Mouse (Mus musculus): ENCODE data around the gene Znrf1. TPM values are rescaled to one million over a fixed set of nuclear protein-coding genes. Genes with fewer than 3 reads are reported as not detected.

The Znrf1 gene
- total RNA-seq, 4 experiments from 2014 or later: 67.2 to 71.6 (median 70.7) TPM

- no peak for DNase-seq (ENCODE audit: low spot score in 2 of 2)
Measured at GRCm38 (mm10) chr8:111533503-111533902, 2.4 kb upstream of the Znrf1 start.

GRCm38 (mm10) chr8:111535491-111535890 lies 406 bp upstream of the Znrf1 start:
- no peak for DNase-seq (ENCODE audit: low spot score in 2 of 2)

GRCm38 (mm10) chr8:111536978-111537764 lies 1.3 kb downstream of the Znrf1 start:
- DNase-seq (ENCODE audit: low spot score in 2 of 2): peak in 1 of 2 experiments; percentile 20

- no peak for DNase-seq (ENCODE audit: low spot score in 2 of 2)
Measured at GRCm38 (mm10) chr8:111537765-111538158, 1.9 kb downstream of the Znrf1 start.

GRCm38 (mm10) chr8:111538194-111538593 lies 2.3 kb downstream of the Znrf1 start:
- DNase-seq (ENCODE audit: low spot score in 2 of 2): no peak

DNA sequence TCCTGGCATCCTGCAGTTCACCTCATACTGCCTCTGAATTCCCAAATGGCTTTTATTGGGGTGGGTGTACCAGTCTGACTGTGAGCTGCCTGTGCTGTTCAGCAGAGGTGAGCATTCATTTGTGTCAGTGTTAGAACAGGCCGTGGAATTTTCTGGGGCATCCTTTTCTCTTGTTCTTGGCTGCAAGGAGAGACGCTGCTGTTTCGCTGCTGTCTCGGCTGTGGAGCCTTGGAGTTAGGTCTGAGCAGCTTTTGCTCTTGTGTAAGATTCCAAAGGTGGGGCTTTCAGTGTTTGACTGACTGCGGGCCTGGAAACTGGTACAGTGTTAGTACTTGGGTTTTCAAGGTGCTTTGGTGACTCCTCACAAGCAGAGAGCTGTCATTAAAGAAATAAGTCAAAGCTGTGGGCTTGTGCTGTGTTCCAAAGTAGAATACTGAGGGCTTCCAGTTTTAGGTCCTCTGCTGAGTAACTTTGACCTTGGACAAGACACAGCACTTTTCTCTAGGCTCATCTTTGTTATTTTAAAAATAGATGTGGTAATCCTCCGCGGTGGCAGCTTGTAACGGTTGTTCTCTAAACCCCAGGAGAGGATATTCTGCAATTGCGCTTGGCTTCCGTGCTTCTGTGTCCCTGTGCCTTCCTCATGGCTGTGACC lies 3.7 kb downstream of the Znrf1 start:
- DNase-seq (ENCODE audit: low spot score in 2 of 2): no peak

GRCm38 (mm10) chr8:111543712-111544380 lies 7.9 kb downstream of the Znrf1 start:
- DNase-seq (ENCODE audit: low spot score in 2 of 2): no peak

DNA sequence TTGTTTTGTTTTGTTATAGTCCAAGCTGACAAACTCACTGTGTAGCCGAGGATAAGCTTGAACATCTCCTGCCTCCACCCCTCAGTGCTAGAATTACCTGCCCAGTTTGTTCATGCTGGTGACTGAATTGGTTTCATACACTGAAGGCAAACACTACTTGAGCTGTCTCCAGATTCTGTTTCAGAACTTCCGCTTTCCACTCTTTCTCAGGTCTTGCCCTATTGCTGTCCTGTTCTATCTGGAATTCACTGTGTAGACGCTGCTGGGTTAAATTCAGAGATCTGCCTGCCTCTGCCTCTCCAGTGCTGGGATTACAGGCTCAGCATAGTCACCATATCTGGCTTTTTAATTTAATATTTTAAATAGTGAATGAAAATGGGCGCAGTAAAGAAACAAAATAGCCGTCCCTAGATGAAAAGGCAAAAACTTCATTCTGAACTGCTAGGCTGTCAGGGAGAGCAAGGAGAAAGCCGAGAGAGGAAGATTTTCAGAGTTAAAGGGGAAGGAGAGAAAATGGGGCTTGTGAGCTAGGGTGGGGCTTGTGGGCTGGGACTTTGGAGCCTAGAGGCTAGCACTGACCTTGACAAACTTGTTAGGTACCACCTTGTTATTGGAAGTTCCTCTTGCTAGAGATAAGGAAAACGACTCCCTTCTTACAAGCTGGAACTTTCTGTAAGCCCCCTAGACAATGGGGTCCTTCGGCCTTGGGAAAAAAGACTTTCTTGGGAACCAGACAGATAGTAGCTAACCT lies 9.7 kb downstream of the Znrf1 start:
- no peak for DNase-seq (ENCODE audit: low spot score in 2 of 2)

GRCm38 (mm10) chr8:111547144-111547543 lies 11.2 kb downstream of the Znrf1 start:
- DNase-seq (ENCODE audit: low spot score in 2 of 2): no peak

DNA sequence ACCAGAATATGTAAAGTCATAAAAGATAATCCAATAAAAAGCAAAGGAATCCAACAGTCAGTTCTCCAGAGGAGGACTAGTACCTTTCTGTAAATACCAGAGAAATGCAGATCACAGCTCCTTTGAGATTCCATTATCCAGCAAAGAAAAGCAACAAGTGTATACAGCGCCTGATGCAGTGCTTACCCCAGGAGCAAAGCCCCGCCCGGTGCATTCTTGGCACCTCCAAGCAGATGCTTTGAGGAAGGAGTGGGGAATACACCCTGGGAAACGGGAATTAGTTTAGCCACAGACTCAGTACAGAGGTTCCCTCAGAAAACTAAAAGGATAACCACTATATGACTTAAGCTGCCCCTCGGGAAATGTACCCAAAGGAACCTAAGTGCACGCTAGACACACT lies 12.3 kb downstream of the Znrf1 start:
- DNase-seq (ENCODE audit: low spot score in 2 of 2): no peak

GRCm38 (mm10) chr8:111550002-111550870 lies 14.3 kb downstream of the Znrf1 start:
- no peak for DNase-seq (ENCODE audit: low spot score in 2 of 2)

DNA sequence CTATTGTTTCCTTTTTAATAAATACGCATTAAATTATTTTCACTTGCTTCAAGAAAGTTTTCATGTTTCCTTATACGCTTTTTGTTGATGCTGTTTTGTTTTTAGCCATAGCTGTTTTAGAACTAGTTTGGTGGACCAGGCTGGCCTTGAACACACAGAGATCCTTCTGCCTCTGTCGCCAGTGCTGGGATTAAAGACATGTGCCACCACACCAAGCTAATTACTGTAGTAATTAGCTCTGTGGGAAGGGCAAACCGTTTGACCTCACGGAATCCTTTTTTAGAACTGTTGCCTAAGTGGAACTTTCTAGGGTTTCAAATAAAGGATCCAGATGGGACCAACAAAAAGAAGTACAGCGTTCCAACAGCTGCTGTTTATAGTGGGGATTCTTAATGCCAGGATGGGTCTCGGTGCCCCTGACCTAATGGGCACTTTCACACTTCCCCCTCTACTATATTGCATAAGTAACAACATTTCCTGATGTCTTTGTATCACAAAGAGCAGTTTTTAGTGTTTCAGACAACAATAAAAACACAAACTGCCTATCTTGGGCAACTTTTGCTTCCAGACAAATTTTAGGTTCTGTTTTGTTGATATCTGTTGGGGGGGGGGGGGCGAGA lies 15.7 kb downstream of the Znrf1 start:
- no peak for DNase-seq (ENCODE audit: low spot score in 2 of 2)

GRCm38 (mm10) chr8:111561824-111562223 lies 25.9 kb downstream of the Znrf1 start:
- DNase-seq (ENCODE audit: low spot score in 2 of 2): no peak

DNA sequence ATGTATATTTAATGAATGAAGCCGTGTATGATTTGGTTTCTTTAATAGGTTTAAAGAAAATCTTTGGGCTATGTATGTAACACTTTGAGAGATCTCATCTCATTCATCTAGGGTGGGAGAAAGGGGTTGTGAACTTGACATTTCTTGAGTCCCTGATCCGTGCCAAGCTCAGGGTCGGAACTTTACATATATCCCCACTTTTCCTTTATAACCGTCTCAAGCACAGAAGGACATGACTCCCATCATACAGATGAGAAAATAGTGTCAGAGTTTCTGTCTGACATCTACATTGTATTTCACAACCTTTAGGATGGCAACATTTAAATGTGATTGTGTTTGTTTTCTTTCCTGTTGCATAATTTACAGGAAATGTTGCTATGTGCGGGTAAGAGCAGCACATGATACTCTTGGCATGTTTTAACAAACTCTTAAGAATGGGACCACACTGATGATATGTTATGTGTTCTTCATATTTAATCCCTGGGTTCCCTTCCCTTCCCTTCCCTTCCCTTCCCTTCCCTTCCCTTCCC lies 26.4 kb downstream of the Znrf1 start:
- no peak for DNase-seq (ENCODE audit: low spot score in 2 of 2)

DNA sequence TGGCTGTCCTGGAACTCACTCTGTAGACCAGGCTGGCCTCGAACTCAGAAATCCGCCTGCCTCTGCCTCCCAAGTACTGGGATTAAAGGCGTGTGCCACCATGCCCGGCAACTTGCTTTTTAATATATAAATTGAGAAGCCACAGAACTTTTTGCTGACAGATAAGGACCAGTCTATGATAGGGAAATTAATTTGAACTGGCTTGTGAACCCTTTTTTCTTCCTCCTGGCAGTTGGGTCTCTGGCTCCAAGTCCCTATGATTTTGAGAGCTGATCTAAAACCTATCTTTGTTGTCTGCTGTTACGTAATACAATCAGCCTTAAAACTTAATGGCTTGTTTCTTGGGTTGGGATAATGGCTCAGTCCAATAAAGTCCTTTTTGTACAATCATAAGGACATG lies 27.2 kb downstream of the Znrf1 start:
- DNase-seq (ENCODE audit: low spot score in 2 of 2): no peak

DNA sequence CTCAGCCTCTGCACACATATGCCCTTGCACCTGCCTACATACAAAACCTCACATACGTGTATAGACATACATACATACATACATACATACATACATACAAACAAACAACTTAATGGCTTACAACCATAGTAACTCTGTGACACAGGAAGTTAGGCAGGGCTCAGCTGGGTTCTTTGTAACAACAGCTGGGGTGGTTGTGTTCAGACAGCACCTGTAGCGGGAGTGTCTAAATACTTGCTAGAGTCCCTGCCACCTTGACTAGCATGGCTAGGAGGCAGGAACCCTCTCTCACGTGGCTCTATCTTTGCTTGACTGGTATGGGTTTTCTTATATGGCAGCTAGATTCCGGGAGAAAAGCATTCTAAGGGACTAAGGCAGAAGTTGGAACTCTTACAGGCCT lies 27.8 kb downstream of the Znrf1 start:
- no peak for DNase-seq (ENCODE audit: low spot score in 2 of 2)

- DNase-seq (ENCODE audit: low spot score in 2 of 2): no peak
Measured at GRCm38 (mm10) chr8:111564093-111564492, 28.2 kb downstream of the Znrf1 start.

DNA sequence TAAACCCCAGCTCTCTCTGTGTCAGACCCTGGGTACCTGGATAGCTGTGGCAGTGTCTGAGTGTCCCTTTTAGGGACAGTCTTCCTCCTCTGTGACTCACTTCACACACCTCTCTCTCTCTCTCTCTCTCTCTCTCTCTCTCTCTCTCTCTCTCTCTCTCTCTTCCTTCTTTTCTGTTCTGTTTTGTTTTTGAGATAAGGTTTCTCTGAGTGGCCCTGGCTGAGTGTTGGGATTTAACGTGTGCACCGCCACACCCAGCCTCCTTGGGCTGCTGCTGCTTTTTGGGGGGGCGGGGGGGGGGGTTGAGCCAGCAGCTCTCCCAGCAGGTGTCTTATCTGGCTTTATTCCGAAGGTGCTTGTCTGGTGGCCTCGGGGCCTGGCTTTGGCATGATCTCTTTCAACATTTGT lies 29.9 kb downstream of the Znrf1 start:
- no peak for DNase-seq (ENCODE audit: low spot score in 2 of 2)

DNA sequence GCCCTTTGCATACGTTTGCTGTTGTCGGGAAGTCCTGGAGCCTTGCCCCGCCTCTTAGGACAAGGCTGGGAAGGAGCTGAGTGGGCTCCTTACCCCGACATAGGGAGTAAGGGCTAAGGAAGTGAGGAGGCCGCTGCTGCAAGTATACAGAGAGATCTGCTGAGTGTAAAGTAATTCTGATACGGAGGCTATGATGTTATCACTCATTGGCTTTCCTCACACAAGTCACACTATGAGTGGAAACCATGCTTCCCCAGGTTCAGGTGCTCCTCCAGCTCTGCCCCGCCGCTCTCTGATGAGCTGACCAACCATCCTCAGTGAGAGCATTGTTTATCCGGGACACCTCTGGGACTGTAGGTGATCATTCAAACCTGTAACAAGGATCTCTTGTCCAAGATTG lies 30.4 kb downstream of the Znrf1 start:
- DNase-seq (ENCODE audit: low spot score in 2 of 2): no peak

GRCm38 (mm10) chr8:111567571-111567970 lies 31.7 kb downstream of the Znrf1 start:
- DNase-seq (ENCODE audit: low spot score in 2 of 2): no peak

Measured in gastrocnemius, adult 8-10 months (tissue).